Mouse (Mus musculus): ENCODE measurements around the gene Gm20716. TPM values are rescaled to one million over a fixed set of nuclear protein-coding genes. Genes with fewer than 3 reads are reported as not detected.

Gm20716 gene
- polyA plus RNA-seq, 1 experiment: not detected

DNA sequence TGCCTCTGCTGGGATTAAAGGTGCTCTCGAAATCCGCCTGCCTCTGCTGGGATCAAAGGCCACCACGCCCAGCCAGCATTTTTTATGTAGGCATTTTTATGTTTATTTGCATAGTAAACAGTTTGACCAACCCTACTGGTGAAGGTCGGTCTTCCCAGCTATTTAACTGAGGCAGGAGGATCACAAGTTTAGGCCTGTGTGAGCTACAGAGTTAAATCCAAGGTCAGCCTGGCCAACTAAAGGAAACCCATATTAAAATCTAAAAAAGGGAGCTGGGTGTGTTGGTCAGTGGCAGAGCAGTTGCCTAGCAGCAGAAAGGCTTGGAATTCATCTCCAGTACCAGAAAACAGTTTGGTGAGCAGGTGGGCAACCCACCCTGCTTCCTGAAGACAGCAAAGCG is 3.1 kb upstream of the Gm20716 start:
- TF ChIP-seq POLR2A (IDR thresholded peaks at IDR 0.05; ENCODE audit: insufficient read depth, low read depth, low read length): no peak
- TF ChIP-seq CTCF (IDR thresholded peaks at IDR 0.05; ENCODE audit: insufficient read depth, low read depth, low read length): no peak
- 90% methylated on average over 5 of the region's 5 CpGs for WGBS
- no peak overlapping the region for H3K27ac ChIP-seq (ENCODE audit: insufficient read depth, low read depth, low read length)
- H3K4me1 ChIP-seq (ENCODE audit: control insufficient read depth, insufficient read depth, low read length): peaks cover 16% of the 10 kb centered on the region
- no peak overlapping the region for H3K4me3 ChIP-seq (ENCODE audit: insufficient read depth, low read depth, low read length)

GRCm38 (mm10) chr2:168231471-168231829 is 1.3 kb upstream of the Gm20716 start:
- no peak for TF ChIP-seq CTCF (IDR thresholded peaks at IDR 0.05; ENCODE audit: insufficient read depth, low read depth, low read length)
- no peak for TF ChIP-seq POLR2A (IDR thresholded peaks at IDR 0.05; ENCODE audit: insufficient read depth, low read depth, low read length)
- peak overlapping the region; percentile 65 for H3K4me3 ChIP-seq (ENCODE audit: insufficient read depth, low read depth, low read length)
- peaks cover 16% of the 10 kb centered on the region for H3K4me1 ChIP-seq (ENCODE audit: control insufficient read depth, insufficient read depth, low read length)
- no peak overlapping the region for H3K27ac ChIP-seq (ENCODE audit: insufficient read depth, low read depth, low read length)
- 67% methylated on average over 33 of the region's 33 CpGs for WGBS

GRCm38 (mm10) chr2:168230773-168231470 is 758 bp upstream of the Gm20716 start:
- peaks cover 16% of the 10 kb centered on the region for H3K4me1 ChIP-seq (ENCODE audit: control insufficient read depth, insufficient read depth, low read length)
- H3K4me3 ChIP-seq (ENCODE audit: insufficient read depth, low read depth, low read length): peak overlapping the region; percentile 65
- 2% methylated on average over 105 of the region's 105 CpGs for WGBS
- peak overlapping the region; percentile 98; the same call in 1 of the 2 replicates for H3K27ac ChIP-seq (ENCODE audit: insufficient read depth, low read depth, low read length)
- no peak for TF ChIP-seq POLR2A (IDR thresholded peaks at IDR 0.05; ENCODE audit: insufficient read depth, low read depth, low read length)
- no peak for TF ChIP-seq CTCF (IDR thresholded peaks at IDR 0.05; ENCODE audit: insufficient read depth, low read depth, low read length)

DNA sequence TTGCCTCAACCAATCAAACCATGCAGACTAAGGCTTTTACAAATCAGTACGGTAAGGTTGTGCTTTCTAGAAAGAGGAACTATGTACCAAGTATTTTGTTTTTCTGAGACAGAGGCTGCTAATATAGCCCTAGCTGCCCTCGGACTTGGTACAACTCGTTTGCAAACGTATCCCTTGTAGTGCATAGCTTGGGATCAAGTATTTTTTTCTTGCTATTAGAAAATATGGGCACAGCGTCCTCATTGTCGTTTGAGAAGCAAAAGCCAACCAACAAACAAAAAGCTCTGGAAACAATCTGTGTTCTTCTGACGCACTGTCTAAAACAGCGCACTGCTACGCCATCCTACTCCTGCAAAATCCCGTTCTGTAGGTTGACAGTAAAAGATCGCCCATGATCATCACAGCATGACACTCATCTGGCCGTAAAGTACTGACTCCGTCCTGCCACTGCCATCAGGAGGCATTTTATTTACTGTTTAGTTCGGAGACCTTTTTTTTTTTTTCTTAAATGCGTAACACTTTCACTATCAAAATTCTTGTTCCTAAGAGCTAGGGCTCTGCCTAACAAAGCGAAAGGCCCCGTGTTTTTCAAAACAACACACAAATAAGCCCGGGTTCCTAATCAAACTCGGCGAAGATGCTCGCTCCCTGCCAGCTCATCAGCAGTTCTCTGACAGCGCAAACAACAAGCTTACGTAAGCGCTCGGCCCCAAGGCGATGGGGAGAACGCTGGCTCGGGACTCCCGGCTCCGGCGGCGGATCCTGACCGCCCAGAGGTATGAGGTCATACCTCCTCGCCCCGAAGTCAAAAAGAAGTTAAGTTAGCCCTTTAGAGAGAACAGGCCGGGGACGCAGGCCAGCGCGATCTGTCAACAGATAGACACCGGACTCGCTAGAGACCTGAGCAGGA is 793 bp downstream of the Gm20716 start:
- no peak for TF ChIP-seq CTCF (IDR thresholded peaks at IDR 0.05; ENCODE audit: insufficient read depth, low read depth, low read length)
- TF ChIP-seq POLR2A (IDR thresholded peaks at IDR 0.05; ENCODE audit: insufficient read depth, low read depth, low read length): no peak
- 16% methylated on average over 41 of the region's 41 CpGs for WGBS

GRCm38 (mm10) chr2:168223326-168223725 is 6.8 kb downstream of the Gm20716 start:
- no peaks in the 10 kb centered on the region for H3K4me1 ChIP-seq (ENCODE audit: control insufficient read depth, insufficient read depth, low read length)
- no peak overlapping the region for H3K27ac ChIP-seq (ENCODE audit: insufficient read depth, low read depth, low read length)
- H3K4me3 ChIP-seq (ENCODE audit: insufficient read depth, low read depth, low read length): no peak overlapping the region
- no peak for TF ChIP-seq POLR2A (IDR thresholded peaks at IDR 0.05; ENCODE audit: insufficient read depth, low read depth, low read length)
- no peak for TF ChIP-seq CTCF (IDR thresholded peaks at IDR 0.05; ENCODE audit: insufficient read depth, low read depth, low read length)
- 79% methylated on average over 6 of the region's 6 CpGs for WGBS

More for the DNA sequence above, 793 bp downstream of the Gm20716 start:
- H3K27ac ChIP-seq (ENCODE audit: insufficient read depth, low read depth, low read length): peak overlapping the region; percentile 98; the same call in 1 of the 2 replicates
- H3K4me3 ChIP-seq (ENCODE audit: insufficient read depth, low read depth, low read length): peak overlapping the region; percentile 65
- peaks cover 16% of the 10 kb centered on the region for H3K4me1 ChIP-seq (ENCODE audit: control insufficient read depth, insufficient read depth, low read length)

DNA sequence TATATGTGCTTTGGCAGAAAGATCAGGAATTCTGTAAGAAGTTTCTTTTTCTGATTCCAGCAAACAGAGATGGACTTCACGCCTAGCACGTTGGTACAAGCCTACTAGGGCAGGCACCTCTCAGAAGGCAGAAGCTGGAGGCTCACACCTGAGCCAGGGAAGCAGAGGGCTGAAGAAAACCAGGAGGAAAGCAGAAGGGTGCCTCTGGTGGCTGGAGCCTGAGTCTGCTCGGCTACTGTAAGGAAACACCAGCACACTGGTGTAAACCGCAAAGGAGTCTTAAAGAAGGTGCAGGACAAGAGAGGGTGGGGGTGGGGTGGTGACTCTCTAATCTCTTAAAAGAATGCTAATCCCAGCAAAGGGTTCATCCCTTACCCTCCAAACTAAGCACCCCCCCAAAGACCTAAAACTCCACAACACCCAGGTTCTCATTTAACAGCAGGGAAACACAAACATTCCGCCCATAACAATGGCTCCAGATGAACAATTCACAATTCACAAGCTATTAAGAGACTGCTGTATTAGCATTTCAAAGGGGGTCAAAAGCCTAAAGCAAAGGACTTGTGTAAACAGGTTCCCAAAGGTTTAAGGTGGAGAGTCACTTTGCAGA is 16.3 kb downstream of the Gm20716 start:
- Histone ChIP-seq H3K27ac (ENCODE audit: insufficient read depth, low read depth, low read length) (no peak overlapping the region), H3K4me1 (ENCODE audit: control insufficient read depth, insufficient read depth, low read length) (no peaks in the 10 kb centered on the region), H3K4me3 (ENCODE audit: insufficient read depth, low read depth, low read length) (no peak overlapping the region)
- WGBS: 51% methylated on average over 5 of the region's 5 CpGs
- TF ChIP-seq POLR2A (IDR thresholded peaks at IDR 0.05; ENCODE audit: insufficient read depth, low read depth, low read length): no peak
- no peak for TF ChIP-seq CTCF (IDR thresholded peaks at IDR 0.05; ENCODE audit: insufficient read depth, low read depth, low read length)

DNA sequence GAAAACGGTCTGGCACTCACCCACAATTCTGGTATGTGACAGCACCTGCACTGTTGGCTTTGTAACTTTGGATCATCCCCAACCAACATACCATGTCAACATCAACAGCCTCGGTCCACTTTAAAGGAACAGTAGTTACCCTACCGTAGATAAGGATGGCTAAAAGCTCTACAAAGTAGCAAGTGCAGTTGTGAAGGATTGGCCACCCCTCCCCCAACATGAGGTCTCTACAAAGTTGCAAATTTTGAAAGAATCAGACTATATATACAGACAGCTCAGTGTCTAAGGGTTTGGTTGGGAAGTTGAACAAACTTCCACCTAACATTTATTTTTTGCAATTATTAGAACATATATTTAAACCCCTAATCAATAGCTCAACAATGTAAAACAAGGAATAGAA is 22.3 kb downstream of the Gm20716 start:
- Histone ChIP-seq H3K27ac (ENCODE audit: insufficient read depth, low read depth, low read length) (peak overlapping the region; percentile 99), H3K4me3 (ENCODE audit: insufficient read depth, low read depth, low read length) (no peak overlapping the region), H3K4me1 (ENCODE audit: control insufficient read depth, insufficient read depth, low read length) (peaks cover 8% of the 10 kb centered on the region)
- TF ChIP-seq POLR2A (IDR thresholded peaks at IDR 0.05; ENCODE audit: insufficient read depth, low read depth, low read length) (no peak), CTCF (IDR thresholded peaks at IDR 0.05; ENCODE audit: insufficient read depth, low read depth, low read length) (no peak)
- WGBS: 92% methylated on average over 3 of the region's 3 CpGs

- WGBS: 2% methylated on average over 82 of the region's 89 CpGs
- H3K4me1 ChIP-seq (ENCODE audit: control insufficient read depth, insufficient read depth, low read length): peaks cover 8% of the 10 kb centered on the region
- H3K4me3 ChIP-seq (ENCODE audit: insufficient read depth, low read depth, low read length): peak within 1 kb of the TSS; percentile 92
- TF ChIP-seq POLR2A (IDR thresholded peaks at IDR 0.05; ENCODE audit: insufficient read depth, low read depth, low read length) (peak; percentile 44; the same call in 1 of the 2 replicates), CTCF (IDR thresholded peaks at IDR 0.05; ENCODE audit: insufficient read depth, low read depth, low read length) (peak; percentile 66)
- H3K27ac ChIP-seq (ENCODE audit: insufficient read depth, low read depth, low read length): peak within 1 kb of the TSS; percentile 99
Measured at GRCm38 (mm10) chr2:168206725-168207644, 23.2 kb downstream of the Gm20716 start, which contains the start of gene Adnp. TSS of gene Adnp (minus strand) at chr2:168207112.

Measured in olfactory bulb, adult 2 months (tissue).